Mouse (Mus musculus) c-Kit-positive CD71-positive TER-119-negative erythroid progenitor cells, embryonic 14.5 days (primary cell): ENCODE measurements around the gene 4430402I18Rik.

Source experiments
- DNase-seq: peaks from one replicate; pipeline ENCODE4 v3.0.0-alpha.2; 2013; ENCODE audit warnings: low read depth

4430402I18Rik gene

GRCm38 (mm10) chr19:28900771-28901170 is 66.8 kb downstream of the 4430402I18Rik start:
- DNase-seq = no peak

- no peak for DNase-seq
Observed at GRCm38 (mm10) chr19:28897497-28897896, 70.1 kb downstream of the 4430402I18Rik start.

- DNase-seq = no peak
Observed at GRCm38 (mm10) chr19:28896639-28897038, 71.0 kb downstream of the 4430402I18Rik start.

GRCm38 (mm10) chr19:28891864-28892263 is 75.7 kb downstream of the 4430402I18Rik start:
- DNase-seq = no peak

- no peak for DNase-seq
Observed at GRCm38 (mm10) chr19:28891238-28891637, 76.4 kb downstream of the 4430402I18Rik start.

- DNase-seq = no peak
Observed at GRCm38 (mm10) chr19:28889251-28889650, 78.3 kb downstream of the 4430402I18Rik start.

GRCm38 (mm10) chr19:28888496-28888895 is 79.1 kb downstream of the 4430402I18Rik start:
- DNase-seq = no peak

GRCm38 (mm10) chr19:28883126-28883525 is 84.5 kb downstream of the 4430402I18Rik start:
- DNase-seq = no peak

- no peak for DNase-seq
Observed at GRCm38 (mm10) chr19:28879476-28879875, 88.1 kb downstream of the 4430402I18Rik start.

- DNase-seq = no peak
Observed at GRCm38 (mm10) chr19:28870351-28870750, 97.2 kb downstream of the 4430402I18Rik start.

GRCm38 (mm10) chr19:28869251-28869855 is 98.2 kb downstream of the 4430402I18Rik start:
- no peak for DNase-seq

- no peak for DNase-seq
Observed at GRCm38 (mm10) chr19:28865501-28865900, 102.1 kb downstream of the 4430402I18Rik start.

- DNase-seq = no peak
Observed at GRCm38 (mm10) chr19:28864981-28865380, 102.6 kb downstream of the 4430402I18Rik start.

GRCm38 (mm10) chr19:28863626-28864025 is 104.0 kb downstream of the 4430402I18Rik start:
- DNase-seq = no peak

- no peak for DNase-seq
Observed at GRCm38 (mm10) chr19:28860246-28860645, 107.4 kb downstream of the 4430402I18Rik start.

GRCm38 (mm10) chr19:28854831-28855230 is 112.8 kb downstream of the 4430402I18Rik start:
- DNase-seq = no peak

GRCm38 (mm10) chr19:28852001-28852400 is 115.6 kb downstream of the 4430402I18Rik start:
- DNase-seq = no peak

- DNase-seq = no peak
Observed at GRCm38 (mm10) chr19:28850510-28850909, 117.1 kb downstream of the 4430402I18Rik start.

GRCm38 (mm10) chr19:28844946-28845710 is 122.5 kb downstream of the 4430402I18Rik start:
- DNase-seq = no peak
